8 mouse cellular contexts compared by ENCODE assay signal in the genomic region with DNA sequence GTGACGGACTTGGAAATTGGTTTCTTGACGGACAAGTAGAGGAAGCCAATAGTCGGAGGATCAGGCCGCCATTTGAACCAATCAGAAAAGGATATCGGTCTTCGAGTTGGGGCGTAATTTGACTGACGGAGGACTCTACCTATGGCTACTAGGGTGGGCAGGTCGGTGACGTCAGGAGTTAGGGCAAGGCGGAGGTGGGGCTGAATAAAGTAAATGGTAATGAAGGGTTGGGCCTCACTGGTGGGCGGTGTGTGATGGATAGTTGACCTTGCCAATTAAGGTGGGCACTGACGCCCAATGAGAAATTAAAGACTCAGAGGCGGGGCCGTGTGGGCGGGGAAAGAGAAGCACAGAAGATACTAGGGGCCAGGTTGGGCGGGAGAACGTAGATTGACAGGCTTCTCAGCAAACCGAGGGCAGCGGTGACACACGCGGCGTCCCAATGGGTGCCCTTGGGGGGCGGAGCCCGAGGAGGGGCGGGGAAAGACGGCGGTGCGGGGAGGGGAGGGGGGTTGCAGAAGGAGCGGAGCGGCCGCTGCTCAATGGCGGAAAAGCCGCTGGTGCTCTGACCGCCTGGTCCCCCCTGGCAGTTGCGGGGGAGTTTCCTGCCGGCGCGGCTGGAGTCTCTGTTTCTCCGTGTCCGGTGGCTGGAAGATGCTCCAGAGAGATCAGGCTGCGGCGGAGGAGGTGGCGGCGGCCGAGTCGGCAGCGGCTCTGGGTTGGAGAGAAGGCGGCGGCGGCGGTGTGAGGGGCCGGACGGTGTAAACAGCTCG. TPM values are rescaled to one million over a fixed set of nuclear protein-coding genes. Genes with fewer than 3 reads are reported as not detected.
DNase-seq lines count a peak whose midpoint lies in the region; ATAC-seq and TF ChIP-seq lines count a peak whose summit lies in the region.

No protein-coding gene starts in this region.

- peak overlapping the region; percentile 63 for H3K4me2 ChIP-seq in forebrain, embryonic 15.5 days (replicated peaks)

- H3K9ac ChIP-seq in ES-E14 (ENCODE audit: insufficient read depth, low read depth, low read length, poor library complexity, severe bottlenecking): peak overlapping the region; percentile 97
- H3K9ac ChIP-seq in forebrain, embryonic 15.5 days (replicated peaks): peak overlapping the region; percentile 95

- no peaks in the 10 kb centered on the region; the same call in 1 of the 2 replicates for H3K9me3 ChIP-seq in ES-E14 (ENCODE audit: control insufficient read depth, insufficient read depth, low read depth, low read length)
- no peaks in the 10 kb centered on the region for H3K9me3 ChIP-seq in forebrain, embryonic 15.5 days

- no peak for TF ChIP-seq CTCF in lung, adult 2 months (IDR thresholded peaks at IDR 0.05; ENCODE audit: insufficient read depth, low read length)

- no peaks in the 10 kb centered on the region for H3K27me3 ChIP-seq in forebrain, embryonic 15.5 days

- DNase-seq in ES-E14 (ENCODE audit: low read depth, low spot score): peak; percentile 100
- peak; percentile 100 for DNase-seq in cerebellum, adult 11-12 months
- DNase-seq in heart, postnatal 25 days (ENCODE audit: low spot score): peak; percentile 100
- DNase-seq in layer of hippocampus, adult 18-20 months (ENCODE audit: low spot score in 2 of 2): peak; percentile 100
- DNase-seq in lung, adult 2 months: peak; percentile 100
- DNase-seq in thymus, adult 18-20 months: peak; percentile 99 to 100

- peaks cover 0 to 7% of the 10 kb centered on the region in 2 experiments; a peak in 3 of 4 replicates for H3K4me1 ChIP-seq in ES-E14 (ENCODE audit: control insufficient read depth in 2 of 2, insufficient read depth in 2 of 2, low read length in 2 of 2, poor library complexity in 1 of 2)
- H3K4me1 ChIP-seq in forebrain, embryonic 15.5 days: peaks cover 32% of the 10 kb centered on the region
- peaks cover 3% of the 10 kb centered on the region for H3K4me1 ChIP-seq in lung, adult 2 months (ENCODE audit: control insufficient read depth, insufficient read depth, low read length)

- WGBS in forebrain, embryonic 15.5 days: under 1% methylated on average over 52 of the region's 55 CpGs
- under 1% methylated on average over 43 of the region's 55 CpGs for WGBS in lung, adult 2 months

- in situ Hi-C loops in ES-E14 (cut with MboI; ENCODE audit: low sequenced_read_pairs in 2 of 2, unreplicated experiment in 2 of 2): no loop called here

- intact Hi-C loops in heart, postnatal 25 days (cut with DNase I): loop anchor here (5.0 to 10.0 kb wide), 4 partner anchors 65 to 163 kb away; partner anchors contain the start of genes Camkmt, Lrpprc and Prepl

- peaks cover 2% of the 10 kb centered on the region; the same call in 1 of the 2 replicates for H3K36me3 ChIP-seq in ES-E14 (ENCODE audit: control insufficient read depth, insufficient read depth, low read length, poor library complexity, severe bottlenecking)
- H3K36me3 ChIP-seq in forebrain, embryonic 15.5 days: no peaks in the 10 kb centered on the region

- peak; percentile 96 for TF ChIP-seq POLR2A in lung, adult 2 months (IDR thresholded peaks at IDR 0.05; ENCODE audit: borderline replicate concordance, extremely low read depth, low read depth, low read length)

- peak overlapping the region; percentile 93 to 99 for H3K4me3 ChIP-seq in ES-E14 (ENCODE audit: insufficient read depth in 1 of 2, low read depth in 1 of 2, low read length in 2 of 2, poor library complexity in 1 of 2, severe bottlenecking in 1 of 2)
- peak overlapping the region; percentile 81 for H3K4me3 ChIP-seq in forebrain, embryonic 15.5 days
- peak overlapping the region; percentile 95 for H3K4me3 ChIP-seq in lung, adult 2 months (replicated peaks; ENCODE audit: extremely low read depth, low read depth, low read length)

- peak overlapping the region; percentile 98 for H3K27ac ChIP-seq in ES-E14 (ENCODE audit: insufficient read depth, low read depth, low read length, poor library complexity, severe bottlenecking)
- peak overlapping the region; percentile 96 for H3K27ac ChIP-seq in forebrain, embryonic 15.5 days (replicated peaks)

- ATAC-seq in forebrain, embryonic 15.5 days (replicated peaks): peak; percentile 97
- ATAC-seq in neutrophil, adult 5-6 weeks (ENCODE audit: extremely low read depth, insufficient number of reproducible peaks, low FRiP score, poor library complexity, severe bottlenecking): peak; percentile 84

TF ChIP-seq in ES-E14, 5 proteins besides CTCF, POLR2A, EP300 and RAD21:
- TF ChIP-seq CHD2 (IDR thresholded peaks at IDR 0.05; ENCODE audit: low read depth, low read length): peak; percentile 73
- TF ChIP-seq HCFC1 (IDR thresholded peaks at IDR 0.05; ENCODE audit: borderline replicate concordance, insufficient read depth, low read length): peak; percentile 53; the same call in 1 of the 2 replicates
- no peak for TF ChIP-seq MAFK (IDR thresholded peaks at IDR 0.05; ENCODE audit: insufficient read depth, low read depth, low read length)
TF ChIP-seq in ES-E14: peak in this region for 2.

RNA-seq across cellular contexts. Expression of gene Ppm1b, which starts 1.1 kb away (rescaled TPM):
- 75.9 and 77.3 TPM in 2 replicates for total RNA-seq in ES-E14 (2012; rRNA removed)
- polyA plus RNA-seq in forebrain, embryonic 15.5 days (2015; fragmentation: Nextera tagmentation; extraction: Ambion mirVana): 98.2 and 105 TPM in 2 replicates
- total RNA-seq in heart, postnatal 25 days (2021): 100 to 1,000 TPM; 116 to 119 TPM
- 100 to 1,000 TPM; 126 to 127 TPM for total RNA-seq in layer of hippocampus, adult 18-20 months (2021)
- 19.0 and 34.3 TPM in 2 replicates for polyA plus RNA-seq in lung, adult 2 months (2012; rRNA removed)
- 78.3 TPM in 2 replicates for total RNA-seq in neutrophil, adult 5-6 weeks (2017)

Comparison
In these comparisons a context has a peak if more than half of its experiments do, and no peak if none do; other contexts are left out.
1. Peak in every context shown above with its lines: DNase-seq, ATAC-seq, H3K4me3 ChIP-seq and H3K27ac ChIP-seq.